Mouse (Mus musculus) CH12.LX (cell line): ENCODE measurements around the gene Med7.

Experiments used
- CTCF ChIP-seq, 2 experiments: IDR thresholded peaks in 1 of 2; conservative IDR thresholded peaks in 1 of 2; 2 replicates each; pipeline ENCODE4 v1.5.1; 2011 to 2012; ENCODE audit warnings: low read depth in 2 of 2, low read length in 2 of 2, improper control_type of control experiment in 1 of 2, inconsistent platforms in 1 of 2, mild to moderate bottlenecking in 1 of 2, moderate library complexity in 1 of 2
- E2F4 ChIP-seq: IDR thresholded peaks from 2 replicates; pipeline ENCODE4 v1.6.1; 2011; ENCODE audit warnings: low read depth, low read length, improper control_type of control experiment; ENCODE audit not compliant: insufficient replicate concordance
- GABPA ChIP-seq: IDR thresholded peaks from 2 replicates; pipeline ENCODE4 v1.6.1; 2012; ENCODE audit warnings: low read depth, low read length, improper control_type of control experiment, inconsistent platforms; ENCODE audit not compliant: insufficient replicate concordance
- SMC3 ChIP-seq: IDR thresholded peaks from 2 replicates; pipeline ENCODE4 v1.6.1; 2011; ENCODE audit warnings: low read depth, low read length, improper control_type of control experiment

DNA sequence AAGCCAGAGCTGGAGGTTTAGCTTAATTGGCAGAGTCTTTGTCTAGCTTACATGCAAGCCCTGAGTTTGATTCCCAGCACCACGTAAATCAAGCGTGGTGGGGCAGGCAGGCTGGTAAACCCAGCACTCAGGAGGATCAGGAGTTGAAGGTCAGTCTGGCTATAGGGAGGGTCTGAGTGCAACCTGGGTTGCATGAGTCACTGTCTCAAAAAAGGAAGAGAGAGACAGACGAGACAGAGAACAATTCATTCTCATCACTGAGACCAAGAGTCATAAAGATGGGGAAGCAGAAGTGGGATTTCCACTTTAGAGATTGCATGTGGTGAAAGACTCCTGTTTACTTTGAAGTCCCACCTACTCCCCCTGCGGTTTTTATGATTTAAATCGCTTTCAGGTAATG lies 24.6 kb downstream of the Med7 start:
- TF ChIP-seq E2F4 = no peak
- no peak for TF ChIP-seq SMC3
- no peak for TF ChIP-seq GABPA
- no peak for TF ChIP-seq CTCF (conservative IDR thresholded peaks at IDR 0.05 in 1 of 2, IDR thresholded peaks at IDR 0.05 in 1 of 2; ENCODE audit: low read depth in 2 of 2, low read length in 2 of 2)
